Mouse (Mus musculus) embryonic facial prominence, embryonic 14.5 days (tissue): Measurements from ENCODE around the gene BC051665. TPM values are rescaled to one million over a fixed set of nuclear protein-coding genes. Genes with fewer than 3 reads are reported as not detected.

ENCODE experiments used
- ATAC-seq: fragments of 200-750 bp; cut with Nextera tagmentation; 2 replicates; pipeline ENCODE4 v1.8.0; 2017; ENCODE audit warnings: low read depth, moderate number of reproducible peaks, moderate TSS enrichment
- DNase-seq: peaks from one replicate; pipeline ENCODE4 v3.0.0-alpha.2; 2015; ENCODE audit warnings: low spot score
- H3K27ac ChIP-seq: fragments of 300-500 bp; sonication (generic); replicated peaks from 2 replicates; pipeline ENCODE4 v1.5.1; 2014; ENCODE audit warnings: low read depth, mild to moderate bottlenecking, low read length, moderate library complexity
- H3K27me3 ChIP-seq: fragments of 300-500 bp; sonication (generic); replicated peaks from 2 replicates; pipeline ENCODE4 v1.6.1; 2014; ENCODE audit warnings: low read length; ENCODE audit not compliant: control insufficient read depth, insufficient read depth
- H3K36me3 ChIP-seq: fragments of 300-500 bp; sonication (generic); 2 replicates; pipeline ENCODE4 v1.6.1; 2014; ENCODE audit warnings: low read length, mixed read lengths; ENCODE audit not compliant: control insufficient read depth, insufficient read depth
- H3K4me1 ChIP-seq: fragments of 300-500 bp; sonication (generic); 2 replicates; pipeline ENCODE4 v1.6.1; 2014; ENCODE audit warnings: antibody characterized with exemption, low read length; ENCODE audit not compliant: control insufficient read depth, insufficient read depth
- H3K4me2 ChIP-seq: fragments of 300-500 bp; sonication (generic); 2 replicates; pipeline ENCODE4 v1.6.1; 2014; ENCODE audit warnings: low read depth, mild to moderate bottlenecking, low read length, moderate library complexity, mixed read lengths
- H3K4me3 ChIP-seq: fragments of 300-500 bp; sonication (generic); 2 replicates; pipeline ENCODE4 v1.5.1; 2014; ENCODE audit warnings: low read depth, mild to moderate bottlenecking, low read length
- H3K9ac ChIP-seq: fragments of 300-500 bp; sonication (generic); 2 replicates; pipeline ENCODE4 v1.6.1; 2014; ENCODE audit warnings: low read depth, mild to moderate bottlenecking, low read length, moderate library complexity, mixed read lengths
- H3K9me3 ChIP-seq: fragments of 300-500 bp; sonication (generic); 2 replicates; pipeline ENCODE4 v1.6.1; 2016; ENCODE audit warnings: low read length; ENCODE audit not compliant: control insufficient read depth
- WGBS: fragments of 180-500 bp; shearing (Covaris S2); extraction: QIAGEN DNeasy Blood & Tissue Kit; methylation state at CpG from one replicate; pipeline ENCODE4 v1.1.7; 2014; 5-methylcytosine and 5-hydroxymethylcytosine counted together
- polyA plus RNA-seq: library from polyadenylated mRNA; unstranded; fragments of >200 nt; fragmentation: Nextera tagmentation; extraction: Ambion mirVana; gene quantifications from 2 replicates; pipeline ENCODE4 v1.2.1, GENCODE M21; 2014

Gene BC051665
- polyA plus RNA-seq, 1 experiment from 2014 or later = not detected

GRCm38 (mm10) chr13:60738429-60738828, 47.7 kb downstream of the BC051665 start:
- H3K4me2 ChIP-seq = peak overlapping the region; percentile 50
- no peak overlapping the region for H3K9ac ChIP-seq
- ATAC-seq = peak; percentile 84
- H3K27ac ChIP-seq = peak overlapping the region; percentile 67
- H3K27me3 ChIP-seq = no peaks in the 10 kb centered on the region
- H3K36me3 ChIP-seq = peaks cover 10% of the 10 kb centered on the region
- peak overlapping the region; percentile 14; the same call in 1 of the 2 replicates for H3K4me3 ChIP-seq
- peak; percentile 91 for DNase-seq
- 8% methylated on average over 9 of the region's 9 CpGs for WGBS
- peaks cover 8% of the 10 kb centered on the region; the same call in 1 of the 2 replicates for H3K4me1 ChIP-seq
- H3K9me3 ChIP-seq = no peaks in the 10 kb centered on the region

DNA sequence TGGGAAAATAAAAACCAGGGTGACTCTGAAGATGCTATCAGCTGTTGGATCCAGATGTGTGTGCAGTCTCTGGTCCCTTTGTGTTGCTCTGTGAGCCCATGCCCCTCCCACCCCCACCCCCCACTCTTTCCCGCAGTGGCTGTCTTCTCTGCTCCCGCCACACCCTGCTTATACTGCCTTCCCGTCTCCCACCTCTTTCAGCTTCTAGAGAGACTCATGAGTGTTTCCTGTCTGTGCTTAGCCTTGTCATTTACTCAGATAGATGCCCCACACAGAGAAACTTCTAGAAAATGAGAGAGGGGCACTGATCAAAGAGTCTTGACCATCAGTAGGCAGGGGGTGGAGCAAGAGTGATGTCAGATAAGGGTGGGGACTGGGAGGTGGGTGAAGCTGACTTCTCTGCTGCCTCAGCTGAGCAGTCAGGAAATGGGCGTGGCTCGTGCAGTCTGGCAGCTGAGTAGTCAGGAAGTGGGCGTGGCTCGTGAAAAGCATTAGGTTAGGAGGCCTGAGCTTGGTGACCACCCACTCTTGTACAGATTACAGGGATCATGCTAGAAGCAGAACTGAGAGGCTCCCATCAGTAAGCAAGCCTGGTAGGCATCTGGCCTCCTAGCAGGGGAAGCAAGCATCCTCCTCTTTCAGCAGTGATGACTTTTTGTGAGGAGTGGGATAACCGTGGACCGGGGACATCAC, 48.4 kb downstream of the BC051665 start:
- Histone ChIP-seq H3K27ac (peak overlapping the region; percentile 67), H3K4me1 (peaks cover 8% of the 10 kb centered on the region; the same call in 1 of the 2 replicates), H3K9me3 (no peaks in the 10 kb centered on the region), H3K9ac (peak overlapping the region; percentile 44; the same call in 1 of the 2 replicates), H3K4me2 (peak overlapping the region; percentile 50), H3K4me3 (peak overlapping the region; percentile 14; the same call in 1 of the 2 replicates), H3K27me3 (no peaks in the 10 kb centered on the region), H3K36me3 (peaks cover 13% of the 10 kb centered on the region)
- ATAC-seq (peak; percentile 88), DNase-seq (peak; percentile 95)
- WGBS = 6% methylated on average over 9 of the region's 9 CpGs

DNA sequence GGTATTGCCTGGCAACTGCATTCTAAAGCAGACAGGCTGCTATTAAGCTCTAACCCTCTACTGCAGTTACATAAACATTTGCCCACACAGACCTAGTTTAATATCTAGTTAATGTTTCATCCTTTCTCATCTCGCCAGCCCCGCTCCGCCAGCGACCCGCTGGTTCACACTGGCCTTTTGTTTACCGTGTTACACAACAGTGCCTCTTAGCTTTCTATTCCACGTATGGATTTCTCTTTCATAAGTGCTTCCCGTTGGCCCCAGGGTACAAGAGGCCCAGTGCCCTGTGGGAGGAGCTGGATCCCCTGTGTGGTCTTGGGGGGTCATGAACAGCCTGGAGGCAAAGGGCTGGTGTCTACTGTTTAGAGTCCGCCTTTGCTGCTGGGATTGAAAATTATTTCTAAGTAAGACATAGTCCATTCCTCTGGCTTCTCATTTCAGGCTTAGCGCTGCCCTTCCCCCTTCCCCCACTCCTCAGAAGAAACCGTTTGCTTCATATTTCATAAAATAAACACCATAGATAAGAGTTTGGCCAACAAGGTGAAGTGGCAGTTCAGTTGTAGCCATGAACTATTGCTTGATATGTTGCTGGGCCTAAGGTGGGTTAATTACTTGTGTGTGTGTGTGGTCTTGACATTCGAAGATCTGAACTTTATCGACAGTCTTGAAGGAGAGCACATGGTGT, 49.6 kb downstream of the BC051665 start:
- Histone ChIP-seq H3K4me1 (peaks cover 8% of the 10 kb centered on the region; the same call in 1 of the 2 replicates), H3K9ac (no peak overlapping the region), H3K27ac (no peak overlapping the region), H3K9me3 (no peaks in the 10 kb centered on the region), H3K4me3 (no peak overlapping the region), H3K36me3 (peaks cover 20% of the 10 kb centered on the region), H3K4me2 (no peak overlapping the region), H3K27me3 (no peaks in the 10 kb centered on the region)
- DNase-seq = peak; percentile 38
- no peak for ATAC-seq
- 65% methylated on average over 13 of the region's 13 CpGs for WGBS

GRCm38 (mm10) chr13:60735306-60735705, 50.9 kb downstream of the BC051665 start:
- ATAC-seq (no peak), DNase-seq (no peak)
- 87% methylated on average over 9 of the region's 9 CpGs for WGBS
- H3K4me2 ChIP-seq = no peak overlapping the region
- H3K9ac ChIP-seq = no peak overlapping the region
- H3K4me1 ChIP-seq = peaks cover 8% of the 10 kb centered on the region; the same call in 1 of the 2 replicates
- no peaks in the 10 kb centered on the region for H3K27me3 ChIP-seq
- no peak overlapping the region for H3K27ac ChIP-seq
- H3K9me3 ChIP-seq = no peaks in the 10 kb centered on the region
- H3K4me3 ChIP-seq = no peak overlapping the region
- peaks cover 24% of the 10 kb centered on the region for H3K36me3 ChIP-seq

Other genes starting within 250 kb of the BC051665 start
- gene Dapk1, start 184.4 kb downstream of the BC051665 start, polyA plus RNA-seq = 16.3 and 17.9 TPM in 2 replicates
- gene Ctsll3, start 16.5 kb upstream of the BC051665 start, polyA plus RNA-seq = 0.58 TPM in 1 of 2 replicates, not detected in the other
- not detected in 2 replicates for gene 4930486L24Rik, start 78.1 kb upstream of the BC051665 start, polyA plus RNA-seq
- gene Gm49392, start 110.5 kb upstream of the BC051665 start, polyA plus RNA-seq = 0.51 and 0.54 TPM in 2 replicates
- gene Ctla2b, start 111.1 kb upstream of the BC051665 start, polyA plus RNA-seq = 4.8 and 5.9 TPM in 2 replicates
- gene Tpbpb, start 118.5 kb upstream of the BC051665 start, polyA plus RNA-seq = not detected in 2 replicates
- gene Gm49393, start 149.2 kb upstream of the BC051665 start, polyA plus RNA-seq = not detected in 2 replicates
- 2.5 and 3.1 TPM in 2 replicates for gene Gm49391, start 150.2 kb upstream of the BC051665 start, polyA plus RNA-seq
- gene Ctla2a, start 150.3 kb upstream of the BC051665 start, polyA plus RNA-seq = 34.8 and 38.2 TPM in 2 replicates
- not detected in 2 replicates for gene Tpbpa, start 155.6 kb upstream of the BC051665 start, polyA plus RNA-seq
- gene Ctsj, start 219.6 kb upstream of the BC051665 start, polyA plus RNA-seq = not detected in 2 replicates